Mouse (Mus musculus): ENCODE data around the gene Pstpip1. TPM values are rescaled to one million over a fixed set of nuclear protein-coding genes. Genes with fewer than 3 reads are reported as not detected.

Pstpip1 gene
- total and polyA plus RNA-seq, 3 experiments, result 8.1 to 32.0 (median 15.6) TPM

DNA sequence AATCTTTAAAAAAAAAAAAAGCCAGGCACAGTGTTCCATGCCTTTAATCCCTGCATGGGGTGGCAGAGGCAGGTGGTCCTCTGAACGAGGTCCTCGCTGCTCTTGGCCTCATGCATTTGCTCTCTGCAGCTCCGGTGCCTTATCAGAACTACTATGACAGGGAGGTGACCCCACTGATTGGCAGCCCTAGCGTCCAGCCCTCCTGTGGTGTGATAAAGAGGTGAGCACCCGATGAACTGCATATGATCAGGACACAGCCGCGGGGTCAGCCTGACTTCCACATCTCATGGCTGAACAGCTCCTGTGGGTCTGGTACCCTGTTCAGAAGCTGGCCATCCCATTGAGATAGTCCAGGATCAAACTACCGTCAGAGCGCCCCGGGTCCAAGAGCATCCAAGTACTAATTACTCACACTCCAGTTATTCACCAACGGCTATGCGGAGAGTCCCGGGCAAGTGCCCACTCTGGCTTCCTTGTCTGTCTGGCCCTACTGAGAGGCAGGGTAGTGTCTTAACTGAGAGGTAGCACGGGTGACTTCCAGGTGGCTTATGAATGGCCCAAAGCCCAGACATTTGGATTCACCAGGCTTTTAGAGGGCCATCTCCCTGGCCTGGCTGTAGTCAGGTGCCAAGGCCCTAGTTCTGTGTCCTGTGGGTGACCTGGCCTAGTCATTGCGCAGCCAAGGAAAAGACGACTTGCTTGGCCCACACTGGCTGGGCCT, 36.9 kb downstream of the Pstpip1 start:
- Histone ChIP-seq H3K79me2 (replicated peaks; ENCODE audit: control insufficient read depth, extremely low read depth, insufficient read depth, poor library complexity, severe bottlenecking) (no peaks in the 10 kb centered on the region), H3K9me3 (replicated peaks; ENCODE audit: low read length) (no peaks in the 10 kb centered on the region), H3K36me3 (replicated peaks in 1 of 2; ENCODE audit: control insufficient read depth in 1 of 2, insufficient read depth in 1 of 2, low read length in 1 of 2) (peaks cover 0 to 94% of the 10 kb centered on the region in 2 experiments), H3K4me2 (ENCODE audit: insufficient read depth, low read depth, poor library complexity, severe bottlenecking) (no peak overlapping the region), H3K27ac (ENCODE audit: insufficient read depth, low read depth) (no peak overlapping the region), H3K4me3 (replicated peaks in 1 of 3; ENCODE audit: low read depth in 2 of 3, low read length in 2 of 3, poor library complexity in 1 of 3) (no peak overlapping the region), H3K4me1 (ENCODE audit: control insufficient read depth in 1 of 2, insufficient read depth in 2 of 2) (peaks cover 23 to 55% of the 10 kb centered on the region in 2 experiments), H3K9ac (ENCODE audit: insufficient read depth, low read depth) (no peak overlapping the region), H3K27me3 (replicated peaks) (no peaks in the 10 kb centered on the region)
- in situ Hi-C loops (cut with MboI; ENCODE audit: low pct_ligation_motif_present, low pct_unique_long_range_greater_than_20kb, low sequenced_read_pairs) (no loop called here), dilution Hi-C loops (cut with MboI; ENCODE audit: extremely low pct_ligation_motif_present, extremely low pct_unique_long_range_greater_than_20kb, low sequenced_read_pairs) (no loop called here)
- no peak for DNase-seq (ENCODE audit: extremely low read depth)
- TF ChIP-seq USF1 (IDR thresholded peaks at IDR 0.05; ENCODE audit: low read depth, low read length), result no peak
- no peak for TF ChIP-seq ZC3H11A (IDR thresholded peaks at IDR 0.05; ENCODE audit: low read depth, low read length)
- no peak for TF ChIP-seq POLR2AphosphoS2 (IDR thresholded peaks at IDR 0.05; ENCODE audit: low read depth, low read length)
- TF ChIP-seq MXI1 (IDR thresholded peaks at IDR 0.05; ENCODE audit: low read depth, low read length), result no peak
- no peak for TF ChIP-seq RAD21 (IDR thresholded peaks at IDR 0.05; ENCODE audit: low read depth, low read length)
- TF ChIP-seq MAFK (IDR thresholded peaks at IDR 0.05; ENCODE audit: insufficient replicate concordance, low read length), result no peak
- TF ChIP-seq IRF4 (IDR thresholded peaks at IDR 0.05; ENCODE audit: low read depth, low read length), result no peak
- TF ChIP-seq UBTF (IDR thresholded peaks at IDR 0.05; ENCODE audit: low read depth, low read length), result no peak
- no peak for TF ChIP-seq HCFC1 (IDR thresholded peaks at IDR 0.05; ENCODE audit: low read depth, low read length)
- no peak for TF ChIP-seq TCF12 (IDR thresholded peaks at IDR 0.05; ENCODE audit: low read depth, low read length)
- no peak for TF ChIP-seq CHD1 (IDR thresholded peaks at IDR 0.05; ENCODE audit: low read depth, low read length)
- no peak for TF ChIP-seq MAX (IDR thresholded peaks at IDR 0.05; ENCODE audit: low read length)

DNA sequence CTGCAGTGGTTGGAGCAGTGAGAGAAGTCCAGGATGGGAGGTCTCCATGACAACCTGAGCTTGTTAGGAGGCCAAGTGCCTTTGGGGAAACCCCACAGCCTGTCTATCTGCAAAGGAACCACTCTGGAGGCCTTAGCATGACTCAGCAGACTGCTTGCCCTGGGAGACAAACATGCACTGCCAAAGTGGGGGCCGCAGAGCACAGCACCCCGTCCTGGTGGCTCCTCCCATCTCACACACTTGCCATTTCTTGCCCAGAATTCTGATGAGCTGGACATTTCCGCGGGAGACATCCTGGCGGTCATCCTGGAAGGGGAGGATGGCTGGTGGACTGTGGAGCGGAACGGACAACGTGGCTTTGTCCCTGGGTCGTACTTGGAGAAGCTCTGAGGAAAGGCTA, 38.6 kb downstream of the Pstpip1 start:
- peak; percentile 96 for DNase-seq (ENCODE audit: extremely low read depth)
- Histone ChIP-seq H3K36me3 (replicated peaks in 1 of 2; ENCODE audit: control insufficient read depth in 1 of 2, insufficient read depth in 1 of 2, low read length in 1 of 2) (peaks cover 0 to 91% of the 10 kb centered on the region in 2 experiments), H3K27me3 (replicated peaks) (no peaks in the 10 kb centered on the region), H3K79me2 (replicated peaks; ENCODE audit: control insufficient read depth, extremely low read depth, insufficient read depth, poor library complexity, severe bottlenecking) (no peaks in the 10 kb centered on the region), H3K27ac (ENCODE audit: insufficient read depth, low read depth) (peak overlapping the region; percentile 39), H3K4me3 (replicated peaks in 1 of 3; ENCODE audit: low read depth in 2 of 3, low read length in 2 of 3, poor library complexity in 1 of 3) (peak overlapping the region in 1 of 3 experiments; percentile 15), H3K4me2 (ENCODE audit: insufficient read depth, low read depth, poor library complexity, severe bottlenecking) (peak overlapping the region; percentile 24; the same call in 1 of the 2 replicates), H3K9me3 (replicated peaks; ENCODE audit: low read length) (no peaks in the 10 kb centered on the region), H3K9ac (ENCODE audit: insufficient read depth, low read depth) (0 out of 2 replicates have a peak overlapping the region, but pooled peaks have one; percentile 4), H3K4me1 (ENCODE audit: control insufficient read depth in 1 of 2, insufficient read depth in 2 of 2) (peaks cover 35 to 73% of the 10 kb centered on the region in 2 experiments)
- in situ Hi-C loops (cut with MboI; ENCODE audit: low pct_ligation_motif_present, low pct_unique_long_range_greater_than_20kb, low sequenced_read_pairs) (no loop called here), dilution Hi-C loops (cut with MboI; ENCODE audit: extremely low pct_ligation_motif_present, extremely low pct_unique_long_range_greater_than_20kb, low sequenced_read_pairs) (no loop called here)
- TF ChIP-seq SIN3A (IDR thresholded peaks at IDR 0.05; ENCODE audit: low read length) (peak; percentile 75), JUN (IDR thresholded peaks at IDR 0.05; ENCODE audit: insufficient read depth, low read depth, low read length) (0 out of 2 replicates have a peak, but pooled peaks have one; percentile 20), CTCF (conservative IDR thresholded peaks at IDR 0.05 in 1 of 2, IDR thresholded peaks at IDR 0.05 in 1 of 2; ENCODE audit: low read depth in 2 of 2, low read length in 2 of 2) (no peak), MXI1 (IDR thresholded peaks at IDR 0.05; ENCODE audit: low read depth, low read length) (peak; percentile 90), ETS1 (conservative IDR thresholded peaks at IDR 0.05; ENCODE audit: low read depth, low read length) (peak; percentile 70), MYC (IDR thresholded peaks at IDR 0.05; ENCODE audit: low read depth, low read length) (peak; percentile 51; the same call in 1 of the 2 replicates), NRF1 (IDR thresholded peaks at IDR 0.05; ENCODE audit: low read depth, low read length) (0 out of 2 replicates have a peak, but pooled peaks have one; percentile 15), MAZ (IDR thresholded peaks at IDR 0.05; ENCODE audit: low read depth, low read length) (0 out of 2 replicates have a peak, but pooled peaks have one; percentile 18), TCF12 (IDR thresholded peaks at IDR 0.05; ENCODE audit: low read depth, low read length) (peak; percentile 62), EP300 (IDR thresholded peaks at IDR 0.05; ENCODE audit: low read length) (peak; percentile 48; the same call in 1 of the 2 replicates), GABPA (IDR thresholded peaks at IDR 0.05; ENCODE audit: insufficient replicate concordance, low read depth, low read length) (peak; percentile 37; the same call in 1 of the 2 replicates), TBP (conservative IDR thresholded peaks at IDR 0.05; ENCODE audit: low read depth, low read length) (no peak), ELF1 (IDR thresholded peaks at IDR 0.05; ENCODE audit: low read depth, low read length) (no peak), MAFK (IDR thresholded peaks at IDR 0.05; ENCODE audit: insufficient replicate concordance, low read length) (peak; percentile 96), IRF4 (IDR thresholded peaks at IDR 0.05; ENCODE audit: low read depth, low read length) (peak; percentile 46; the same call in 1 of the 2 replicates)
